Mouse (Mus musculus) CH12.LX (cell line): ENCODE results near the gene Fbxo42. TPM values are rescaled to one million over a fixed set of nuclear protein-coding genes. Genes with fewer than 3 reads are reported as not detected.

Experiments
- DNase-seq: peaks from one replicate; pipeline ENCODE4 v3.0.0-alpha.2; 2013; ENCODE audit errors: extremely low read depth
- H3K27ac ChIP-seq: 2 replicates; pipeline ENCODE4 v1.5.1; 2012; ENCODE audit warnings: low read depth, mild to moderate bottlenecking, control low read depth, moderate library complexity; ENCODE audit not compliant: insufficient read depth
- H3K27me3 ChIP-seq: replicated peaks from 2 replicates; pipeline ENCODE3; 2012; ENCODE audit warnings: inconsistent platforms
- H3K36me3 ChIP-seq, 2 experiments: replicated peaks in 1 of 2; 2 replicates each; pipeline versions ENCODE3 to v1.6.1; 2012; ENCODE audit warnings: inconsistent platforms in 1 of 2, low read length in 1 of 2, mild to moderate bottlenecking in 1 of 2, mixed read lengths in 1 of 2, moderate library complexity in 1 of 2; ENCODE audit not compliant: control insufficient read depth in 1 of 2, insufficient read depth in 1 of 2
- H3K4me1 ChIP-seq, 2 experiments: 2 replicates each; pipeline ENCODE4 v1.6.1; 2012; ENCODE audit warnings: inconsistent platforms in 1 of 2, moderate library complexity in 1 of 2; ENCODE audit not compliant: insufficient read depth in 2 of 2, control insufficient read depth in 1 of 2
- H3K4me2 ChIP-seq: 2 replicates; pipeline ENCODE4 v1.6.1; 2012; ENCODE audit warnings: low read depth, mild to moderate bottlenecking, control low read depth; ENCODE audit not compliant: poor library complexity, insufficient read depth, severe bottlenecking
- H3K4me3 ChIP-seq, 3 experiments: fragments of 150-350 bp in 1 of 3; sonication (generic) in 1 of 3; replicated peaks in 1 of 3; 2 replicates each; pipeline versions ENCODE3 to v1.5.1; 2011 to 2012; ENCODE audit warnings: low read depth in 2 of 3, low read length in 2 of 3, mild to moderate bottlenecking in 2 of 3, moderate library complexity in 2 of 3, control low read depth in 1 of 3, improper control_type of control experiment in 1 of 3, inconsistent platforms in 1 of 3, mixed read lengths in 1 of 3; ENCODE audit not compliant: poor library complexity in 1 of 3
- H3K79me2 ChIP-seq: replicated peaks from 2 replicates; pipeline ENCODE4 v1.6.1; 2012; ENCODE audit warnings: mild to moderate bottlenecking, moderate library complexity; ENCODE audit not compliant: control insufficient read depth, poor library complexity, insufficient read depth, severe bottlenecking; ENCODE audit errors: extremely low read depth
- H3K9ac ChIP-seq: 2 replicates; pipeline ENCODE4 v1.6.1; 2012; ENCODE audit warnings: low read depth, mild to moderate bottlenecking, control low read depth, moderate library complexity; ENCODE audit not compliant: insufficient read depth
- H3K9me3 ChIP-seq: replicated peaks from 2 replicates; pipeline ENCODE3; 2012; ENCODE audit warnings: low read length, inconsistent platforms, mixed read lengths
- BHLHE40 ChIP-seq: IDR thresholded peaks from 2 replicates; pipeline ENCODE4 v1.6.1; 2011; ENCODE audit warnings: mild to moderate bottlenecking, low read depth, low read length, improper control_type of control experiment
- CTCF ChIP-seq, 2 experiments: IDR thresholded peaks in 1 of 2; conservative IDR thresholded peaks in 1 of 2; 2 replicates each; pipeline ENCODE4 v1.5.1; 2011 to 2012; ENCODE audit warnings: low read depth in 2 of 2, low read length in 2 of 2, improper control_type of control experiment in 1 of 2, inconsistent platforms in 1 of 2, mild to moderate bottlenecking in 1 of 2, moderate library complexity in 1 of 2
- ELF1 ChIP-seq: IDR thresholded peaks from 2 replicates; pipeline ENCODE4 v1.6.1; 2014; ENCODE audit warnings: low read depth, mild to moderate bottlenecking, inconsistent platforms, low read length, improper control_type of control experiment
- EP300 ChIP-seq: IDR thresholded peaks from 2 replicates; pipeline ENCODE4 v1.6.1; 2011; ENCODE audit warnings: low read length, improper control_type of control experiment
- ETS1 ChIP-seq: conservative IDR thresholded peaks from 2 replicates; pipeline ENCODE4 v1.6.1; 2012; ENCODE audit warnings: low read depth, mild to moderate bottlenecking, inconsistent platforms, low read length, improper control_type of control experiment, moderate library complexity
- GABPA ChIP-seq: IDR thresholded peaks from 2 replicates; pipeline ENCODE4 v1.6.1; 2012; ENCODE audit warnings: low read depth, low read length, improper control_type of control experiment, inconsistent platforms; ENCODE audit not compliant: insufficient replicate concordance
- JUN ChIP-seq: IDR thresholded peaks from 2 replicates; pipeline ENCODE4 v1.6.1; 2011; ENCODE audit warnings: low read depth, mild to moderate bottlenecking, low read length, improper control_type of control experiment, moderate library complexity; ENCODE audit not compliant: insufficient read depth
- MAFK ChIP-seq: IDR thresholded peaks from 2 replicates; pipeline ENCODE4 v1.6.1; 2011; ENCODE audit warnings: low read length, improper control_type of control experiment; ENCODE audit not compliant: insufficient replicate concordance
- MAX ChIP-seq: IDR thresholded peaks from 2 replicates; pipeline ENCODE4 v1.6.1; 2011; ENCODE audit warnings: low read length, improper control_type of control experiment
- MEF2A ChIP-seq: IDR thresholded peaks from 2 replicates; pipeline ENCODE4 v1.6.1; 2014; ENCODE audit warnings: low read depth, mild to moderate bottlenecking, inconsistent platforms, low read length, improper control_type of control experiment, borderline replicate concordance
- MXI1 ChIP-seq: IDR thresholded peaks from 2 replicates; pipeline ENCODE4 v1.6.1; 2011; ENCODE audit warnings: mild to moderate bottlenecking, low read depth, low read length, improper control_type of control experiment
- NELFE ChIP-seq: IDR thresholded peaks from 2 replicates; pipeline ENCODE4 v1.6.1; 2011; ENCODE audit warnings: low read depth, low read length, improper control_type of control experiment
- PAX5 ChIP-seq: IDR thresholded peaks from 2 replicates; pipeline ENCODE4 v1.6.1; 2012; ENCODE audit warnings: low read length, inconsistent platforms, mixed read lengths
- RAD21 ChIP-seq: IDR thresholded peaks from 2 replicates; pipeline ENCODE4 v1.6.1; 2011; ENCODE audit warnings: low read depth, mild to moderate bottlenecking, low read length, improper control_type of control experiment, moderate library complexity
- RCOR1 ChIP-seq: conservative IDR thresholded peaks from 2 replicates; pipeline ENCODE4 v1.6.1; 2012; ENCODE audit warnings: low read depth, mild to moderate bottlenecking, inconsistent platforms, low read length, improper control_type of control experiment
- UBTF ChIP-seq: IDR thresholded peaks from 2 replicates; pipeline ENCODE4 v1.6.1; 2012; ENCODE audit warnings: low read depth, mild to moderate bottlenecking, inconsistent platforms, low read length, improper control_type of control experiment, moderate library complexity
- USF1 ChIP-seq: IDR thresholded peaks from 2 replicates; pipeline ENCODE4 v1.6.1; 2014; ENCODE audit warnings: low read depth, mild to moderate bottlenecking, inconsistent platforms, low read length, improper control_type of control experiment
- USF2 ChIP-seq: conservative IDR thresholded peaks from 2 replicates; pipeline ENCODE4 v1.6.1; 2011; ENCODE audit warnings: low read depth, low read length, improper control_type of control experiment
- ZKSCAN1 ChIP-seq: IDR thresholded peaks from 2 replicates; pipeline ENCODE4 v1.6.1; 2012; ENCODE audit warnings: low read depth, inconsistent platforms, low read length, improper control_type of control experiment, borderline replicate concordance
- ZMIZ1 ChIP-seq: IDR thresholded peaks from 2 replicates; pipeline ENCODE4 v1.6.1; 2012; ENCODE audit warnings: low read depth, mild to moderate bottlenecking, inconsistent platforms, low read length, improper control_type of control experiment
- ZNF384 ChIP-seq: IDR thresholded peaks from 2 replicates; pipeline ENCODE4 v1.6.1; 2012; ENCODE audit warnings: low read depth, low read length, improper control_type of control experiment, inconsistent platforms
- dilution Hi-C: fragments of 300-500 bp; cut with MboI; formaldehyde crosslinking; loops from 2 replicates; pipeline ENCODE4 v1.14.3; 2020; ENCODE audit warnings: low sequenced_read_pairs; ENCODE audit not compliant: extremely low pct_unique_long_range_greater_than_20kb, extremely low pct_ligation_motif_present
- in situ Hi-C: fragments of 300-500 bp; cut with MboI; formaldehyde crosslinking; loops from 3 replicates; pipeline ENCODE4 v1.14.3; 2019; ENCODE audit warnings: low sequenced_read_pairs, low pct_ligation_motif_present, low pct_unique_long_range_greater_than_20kb, mixed read lengths
- polyA plus RNA-seq: library from polyadenylated mRNA; unstranded; fragments of >175 nt; gene quantifications from 2 replicates; pipeline ENCODE4 v1.2.1, GENCODE M21; 2012; ENCODE audit warnings: low read depth; ENCODE audit not compliant: insufficient read length
- total RNA-seq, 2 experiments: library from RNA; depleted of rRNA; stranded (reverse); fragments of 300-350 nt in 1 of 2; fragments of >200 nt in 1 of 2; gene quantifications; 2 replicates each; pipeline ENCODE4 v1.2.3; 2012 to 2014

Gene Fbxo42
- total and polyA plus RNA-seq, 3 experiments: 9.8 to 16.5 (median 14.4) TPM

DNA sequence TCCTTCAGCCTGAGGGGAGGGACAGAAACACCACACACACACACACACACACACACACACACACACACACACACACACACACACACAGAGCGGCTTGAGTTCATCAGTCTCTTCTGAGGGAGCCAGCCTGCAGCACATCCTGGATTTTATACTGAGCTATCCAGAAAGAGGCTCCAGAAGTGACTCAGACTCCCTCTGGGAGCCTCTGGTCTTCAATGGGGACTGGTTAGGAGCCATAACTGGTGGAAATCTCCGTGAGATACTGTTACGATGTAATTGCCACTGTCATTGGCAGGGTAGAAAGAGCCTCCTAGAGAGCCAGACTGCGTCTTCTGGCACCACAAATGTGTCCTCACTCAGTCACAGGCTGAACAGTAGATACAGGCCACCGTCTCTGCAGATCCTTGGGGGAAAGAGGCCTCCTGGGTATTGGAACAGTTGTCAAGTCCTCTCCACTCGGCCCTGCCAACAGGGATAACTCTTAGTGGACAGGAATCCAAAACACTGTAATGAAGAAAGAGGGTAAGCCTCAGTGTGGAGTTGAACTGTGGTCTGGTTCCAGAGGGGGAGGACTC is 87.9 kb downstream of the Fbxo42 start:
- Histone ChIP-seq H3K79me2 (no peaks in the 10 kb centered on the region), H3K27ac (no peak overlapping the region), H3K36me3 (no peaks in the 10 kb centered on the region), H3K4me1 (peaks cover 2 to 10% of the 10 kb centered on the region in 2 experiments; a peak in 2 of 4 replicates), H3K27me3 (peaks cover 81% of the 10 kb centered on the region), H3K4me2 (no peak overlapping the region), H3K4me3 (no peak overlapping the region), H3K9me3 (peaks cover 2% of the 10 kb centered on the region), H3K9ac (no peak overlapping the region)
- dilution Hi-C loops: no loop called here
- in situ Hi-C loops: no loop called here
- no peak for DNase-seq
- no peak for TF ChIP-seq NELFE
- no peak for TF ChIP-seq ZNF384
- no peak for TF ChIP-seq UBTF
- TF ChIP-seq BHLHE40: no peak
- TF ChIP-seq CTCF (conservative IDR thresholded peaks at IDR 0.05 in 1 of 2, IDR thresholded peaks at IDR 0.05 in 1 of 2; ENCODE audit: low read depth in 2 of 2, low read length in 2 of 2): no peak
- TF ChIP-seq EP300: no peak
- TF ChIP-seq, all 38 proteins: peak for 0

DNA sequence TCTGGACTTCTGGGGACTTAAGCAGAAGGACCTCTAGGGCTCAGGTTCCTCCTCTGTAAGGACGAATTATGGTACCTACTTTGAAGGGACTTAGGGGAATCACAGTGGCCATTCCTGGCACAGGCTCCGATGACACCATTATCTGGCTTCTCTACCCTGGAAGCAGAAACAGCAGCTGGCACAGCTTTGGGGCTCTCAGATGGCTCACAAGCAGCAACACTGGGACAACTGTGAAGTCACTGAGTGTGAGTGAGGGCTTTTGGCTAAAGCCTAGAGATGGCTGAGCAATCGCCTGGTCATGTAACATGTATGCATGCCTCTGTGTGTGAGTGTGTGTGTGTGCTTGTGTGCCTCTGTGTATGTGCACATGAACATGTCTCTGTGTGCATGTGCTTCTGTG is 89.1 kb downstream of the Fbxo42 start:
- no peak for DNase-seq
- in situ Hi-C loops (no loop called here), dilution Hi-C loops (no loop called here)
- no peak overlapping the region for H3K4me3 ChIP-seq
- H3K9ac ChIP-seq: no peak overlapping the region
- H3K4me1 ChIP-seq: peaks cover 2 to 10% of the 10 kb centered on the region in 2 experiments; a peak in 2 of 4 replicates
- no peak overlapping the region for H3K4me2 ChIP-seq
- no peak overlapping the region for H3K27ac ChIP-seq
- H3K27me3 ChIP-seq: peaks cover 83% of the 10 kb centered on the region
- no peaks in the 10 kb centered on the region for H3K36me3 ChIP-seq
- peaks cover 2% of the 10 kb centered on the region for H3K9me3 ChIP-seq
- TF ChIP-seq ZMIZ1: no peak
- no peak for TF ChIP-seq MXI1
- no peak for TF ChIP-seq GABPA
- TF ChIP-seq USF2: no peak
- TF ChIP-seq PAX5: no peak
- TF ChIP-seq USF1: no peak
- no peak for TF ChIP-seq EP300
- no peak for TF ChIP-seq MAFK
- TF ChIP-seq MAX: no peak
- TF ChIP-seq ZNF384: no peak
- no peak for TF ChIP-seq RCOR1
- TF ChIP-seq ETS1: no peak
- no peak for TF ChIP-seq RAD21
- TF ChIP-seq ZKSCAN1: no peak
- no peak for TF ChIP-seq ELF1
- no peak for TF ChIP-seq MEF2A
- no peak for TF ChIP-seq JUN
- no peaks in the 10 kb centered on the region for H3K79me2 ChIP-seq
